Mouse (Mus musculus): Measurements from ENCODE around the gene Vti1a. TPM values are rescaled to one million over a fixed set of nuclear protein-coding genes. Genes with fewer than 3 reads are reported as not detected.
A peak's percentile ranks its signal among the peaks of the same experiment; 100 is the strongest.

Vti1a gene
- polyA plus RNA-seq, 1 experiment from 2014 or later, result 19.4 TPM

DNA sequence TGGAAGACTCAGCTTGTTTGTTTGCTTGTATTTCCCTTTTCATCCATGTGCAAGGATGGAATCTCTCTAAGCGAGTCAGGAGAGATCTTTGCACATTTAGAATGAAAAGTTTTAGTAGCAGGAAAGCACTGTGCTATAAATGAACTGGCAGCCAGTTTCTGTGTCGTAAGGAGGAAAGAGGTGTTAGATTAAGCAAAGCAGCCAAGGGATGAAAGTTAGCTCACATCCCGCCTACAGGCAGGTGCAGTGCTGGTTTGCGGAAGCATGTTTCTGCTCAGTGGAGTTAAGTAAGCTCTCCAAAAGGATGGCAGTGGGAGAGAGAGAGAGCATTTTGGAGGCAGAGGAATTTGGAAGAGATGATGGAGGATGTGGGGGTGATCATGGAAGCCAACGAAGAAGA lies 105.7 kb downstream of the Vti1a start:
- 89% methylated on average over 5 of the region's 5 CpGs for WGBS
- Histone ChIP-seq H3K4me3 (ENCODE audit: low read depth, low read length) (no peak overlapping the region), H3K9ac (ENCODE audit: low read length) (no peak overlapping the region), H3K27ac (replicated peaks) (no peak overlapping the region), H3K4me2 (replicated peaks; ENCODE audit: low read depth) (no peak overlapping the region), H3K9me3 (ENCODE audit: control insufficient read depth, low read length) (no peaks in the 10 kb centered on the region), H3K27me3 (ENCODE audit: control insufficient read depth, insufficient read depth, low read length) (no peaks in the 10 kb centered on the region), H3K36me3 (ENCODE audit: control insufficient read depth, insufficient read depth, low read length) (no peaks in the 10 kb centered on the region), H3K4me1 (replicated peaks; ENCODE audit: control insufficient read depth, insufficient read depth) (no peaks in the 10 kb centered on the region)
- DNase-seq (ENCODE audit: low spot score), result no peak
- no peak for ATAC-seq (ENCODE audit: low FRiP score, low TSS enrichment)
- TF ChIP-seq EP300 (optimal IDR thresholded peaks at IDR 0.05) (no peak), CTCF (IDR thresholded peaks at IDR 0.05; ENCODE audit: low read depth) (no peak)

DNA sequence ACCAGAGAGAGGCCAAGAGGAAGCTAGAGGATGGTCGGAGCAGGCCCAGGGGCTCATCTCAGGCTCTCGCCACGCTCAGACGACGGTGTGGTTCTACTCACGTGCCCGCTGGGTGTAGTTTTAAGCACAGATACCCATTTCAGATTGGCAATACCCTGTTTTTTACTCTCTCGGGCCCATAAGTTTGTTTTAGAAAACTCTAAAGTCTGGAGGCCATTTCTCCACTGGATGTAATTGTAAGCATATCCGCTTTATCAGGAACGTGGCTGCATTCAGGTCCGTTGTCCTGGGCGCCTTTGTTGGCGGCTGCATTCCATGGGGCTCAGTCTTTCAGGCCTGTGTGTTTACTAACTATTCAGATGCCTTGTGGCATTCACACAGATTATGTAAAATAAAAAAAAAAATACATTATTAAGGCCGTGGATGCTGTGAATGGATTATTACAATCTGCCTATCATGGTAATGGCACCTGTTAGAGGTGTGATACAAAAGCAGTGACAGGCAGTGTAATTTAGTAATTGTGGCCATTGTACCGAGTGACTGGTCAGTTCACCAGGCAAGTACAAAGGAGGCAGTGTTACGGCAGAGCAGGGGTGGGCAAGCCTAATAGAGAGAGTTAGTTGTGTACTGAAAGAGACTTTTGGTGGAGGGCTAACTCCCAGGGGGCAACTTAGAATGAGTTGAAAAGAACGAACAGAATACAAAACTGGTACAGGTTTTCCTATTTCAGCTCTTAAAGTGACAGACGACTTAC lies 106.4 kb downstream of the Vti1a start:
- Histone ChIP-seq H3K4me3 (ENCODE audit: low read depth, low read length) (no peak overlapping the region), H3K4me2 (replicated peaks; ENCODE audit: low read depth) (no peak overlapping the region), H3K4me1 (replicated peaks; ENCODE audit: control insufficient read depth, insufficient read depth) (no peaks in the 10 kb centered on the region), H3K9ac (ENCODE audit: low read length) (no peak overlapping the region), H3K27ac (replicated peaks) (no peak overlapping the region), H3K9me3 (ENCODE audit: control insufficient read depth, low read length) (no peaks in the 10 kb centered on the region), H3K36me3 (ENCODE audit: control insufficient read depth, insufficient read depth, low read length) (no peaks in the 10 kb centered on the region), H3K27me3 (ENCODE audit: control insufficient read depth, insufficient read depth, low read length) (no peaks in the 10 kb centered on the region)
- TF ChIP-seq EP300 (optimal IDR thresholded peaks at IDR 0.05), result no peak
- WGBS, result 83% methylated on average over 18 of the region's 18 CpGs
- ATAC-seq (ENCODE audit: low FRiP score, low TSS enrichment), result no peak
- no peak for DNase-seq (ENCODE audit: low spot score)

GRCm38 (mm10) chr19:55423065-55423716 lies 107.1 kb downstream of the Vti1a start:
- ATAC-seq (ENCODE audit: low FRiP score, low TSS enrichment), result no peak
- no peak overlapping the region for H3K4me2 ChIP-seq (replicated peaks; ENCODE audit: low read depth)
- H3K27ac ChIP-seq (replicated peaks), result no peak overlapping the region
- TF ChIP-seq CTCF (IDR thresholded peaks at IDR 0.05; ENCODE audit: low read depth), result no peak
- TF ChIP-seq EP300 (optimal IDR thresholded peaks at IDR 0.05), result no peak
- H3K9me3 ChIP-seq (ENCODE audit: control insufficient read depth, low read length), result no peaks in the 10 kb centered on the region
- no peaks in the 10 kb centered on the region for H3K36me3 ChIP-seq (ENCODE audit: control insufficient read depth, insufficient read depth, low read length)
- H3K4me1 ChIP-seq (replicated peaks; ENCODE audit: control insufficient read depth, insufficient read depth), result no peaks in the 10 kb centered on the region
- no peak overlapping the region for H3K4me3 ChIP-seq (ENCODE audit: low read depth, low read length)
- DNase-seq (ENCODE audit: low spot score), result no peak
- no peaks in the 10 kb centered on the region for H3K27me3 ChIP-seq (ENCODE audit: control insufficient read depth, insufficient read depth, low read length)
- H3K9ac ChIP-seq (ENCODE audit: low read length), result no peak overlapping the region
- 79% methylated on average over 11 of the region's 11 CpGs for WGBS

- H3K4me3 ChIP-seq (ENCODE audit: low read depth, low read length), result no peak overlapping the region
- peak; percentile 82 for DNase-seq (ENCODE audit: low spot score)
- TF ChIP-seq EP300 (optimal IDR thresholded peaks at IDR 0.05), result no peak
- TF ChIP-seq CTCF (IDR thresholded peaks at IDR 0.05; ENCODE audit: low read depth), result no peak
- no peaks in the 10 kb centered on the region for H3K36me3 ChIP-seq (ENCODE audit: control insufficient read depth, insufficient read depth, low read length)
- no peak overlapping the region for H3K9ac ChIP-seq (ENCODE audit: low read length)
- no peak overlapping the region for H3K27ac ChIP-seq (replicated peaks)
- ATAC-seq (ENCODE audit: low FRiP score, low TSS enrichment), result peak; percentile 93
- 36% methylated on average over 8 of the region's 8 CpGs for WGBS
- no peaks in the 10 kb centered on the region for H3K4me1 ChIP-seq (replicated peaks; ENCODE audit: control insufficient read depth, insufficient read depth)
- no peaks in the 10 kb centered on the region for H3K9me3 ChIP-seq (ENCODE audit: control insufficient read depth, low read length)
- no peak overlapping the region for H3K4me2 ChIP-seq (replicated peaks; ENCODE audit: low read depth)
- H3K27me3 ChIP-seq (ENCODE audit: control insufficient read depth, insufficient read depth, low read length), result no peaks in the 10 kb centered on the region
Measured at GRCm38 (mm10) chr19:55423952-55424351, 107.9 kb downstream of the Vti1a start.

- ATAC-seq (ENCODE audit: low FRiP score, low TSS enrichment) (no peak), DNase-seq (ENCODE audit: low spot score) (no peak)
- H3K4me2 ChIP-seq (replicated peaks; ENCODE audit: low read depth), result no peak overlapping the region
- H3K27me3 ChIP-seq (ENCODE audit: control insufficient read depth, insufficient read depth, low read length), result no peaks in the 10 kb centered on the region
- H3K9ac ChIP-seq (ENCODE audit: low read length), result no peak overlapping the region
- H3K27ac ChIP-seq (replicated peaks), result no peak overlapping the region
- H3K4me3 ChIP-seq (ENCODE audit: low read depth, low read length), result no peak overlapping the region
- H3K9me3 ChIP-seq (ENCODE audit: control insufficient read depth, low read length), result no peaks in the 10 kb centered on the region
- TF ChIP-seq CTCF (IDR thresholded peaks at IDR 0.05; ENCODE audit: low read depth), result no peak
- TF ChIP-seq EP300 (optimal IDR thresholded peaks at IDR 0.05), result no peak
- H3K4me1 ChIP-seq (replicated peaks; ENCODE audit: control insufficient read depth, insufficient read depth), result no peaks in the 10 kb centered on the region
- 77% methylated on average over 6 of the region's 6 CpGs for WGBS
- H3K36me3 ChIP-seq (ENCODE audit: control insufficient read depth, insufficient read depth, low read length), result no peaks in the 10 kb centered on the region
Measured at GRCm38 (mm10) chr19:55424507-55424906, 108.4 kb downstream of the Vti1a start.

- Histone ChIP-seq H3K36me3 (ENCODE audit: control insufficient read depth, insufficient read depth, low read length) (no peaks in the 10 kb centered on the region), H3K27ac (replicated peaks) (no peak overlapping the region), H3K4me3 (ENCODE audit: low read depth, low read length) (no peak overlapping the region), H3K9ac (ENCODE audit: low read length) (no peak overlapping the region), H3K27me3 (ENCODE audit: control insufficient read depth, insufficient read depth, low read length) (no peaks in the 10 kb centered on the region), H3K4me1 (replicated peaks; ENCODE audit: control insufficient read depth, insufficient read depth) (no peaks in the 10 kb centered on the region), H3K9me3 (ENCODE audit: control insufficient read depth, low read length) (no peaks in the 10 kb centered on the region), H3K4me2 (replicated peaks; ENCODE audit: low read depth) (no peak overlapping the region)
- 81% methylated on average over 3 of the region's 3 CpGs for WGBS
- DNase-seq (ENCODE audit: low spot score), result peak; percentile 4
- TF ChIP-seq EP300 (optimal IDR thresholded peaks at IDR 0.05) (no peak), CTCF (IDR thresholded peaks at IDR 0.05; ENCODE audit: low read depth) (no peak)
- no peak for ATAC-seq (ENCODE audit: low FRiP score, low TSS enrichment)
Measured at GRCm38 (mm10) chr19:55440306-55440705, 124.2 kb downstream of the Vti1a start.

Measured in stomach, postnatal 0 days (tissue).